Mouse (Mus musculus) olfactory bulb, adult 2 months (tissue): ENCODE measurements at regions not wholly inside any gene's neighbourhood (a gene's known extent, or its start where the extent isn't known, plus 50 kb on each side); places are given as distances from the start of the nearest gene placed in this dataset.

Experiments
- CTCF ChIP-seq: fragments of 200-500 bp; IDR thresholded peaks from 2 replicates; pipeline ENCODE4 v1.5.1; 2012; ENCODE audit warnings: low read depth, mild to moderate bottlenecking, low read length, moderate library complexity; ENCODE audit not compliant: insufficient read depth
- POLR2A ChIP-seq: fragments of 200-500 bp; IDR thresholded peaks from 2 replicates; pipeline ENCODE4 v1.6.1; 2012; ENCODE audit warnings: mild to moderate bottlenecking, low read depth, low read length, moderate library complexity; ENCODE audit not compliant: insufficient read depth

- TF ChIP-seq CTCF (no peak), POLR2A (no peak)
These were observed 205.9 kb upstream of the Rnd3 start for GRCm38 (mm10) chr2:51354800-51355199.
